Mouse (Mus musculus) cerebellum, adult 8-10 months (tissue): ENCODE data around the gene Ppp1r14b.

Experiments used
- DNase-seq: peaks from one replicate; pipeline ENCODE4 v3.0.0; 2022

Gene Ppp1r14b

GRCm38 (mm10) chr19:6977759-6978638, 3.2 kb downstream of the Ppp1r14b start:
- DNase-seq = no peak

- no peak for DNase-seq
These were observed 3.8 kb downstream of the Ppp1r14b start for GRCm38 (mm10) chr19:6978639-6978974.

- peak; percentile 64 for DNase-seq
These were observed 4.3 kb downstream of the Ppp1r14b start for GRCm38 (mm10) chr19:6979001-6979479.

- peak; percentile 99 for DNase-seq
These were observed 5.0 kb downstream of the Ppp1r14b start for GRCm38 (mm10) chr19:6979486-6980380.

GRCm38 (mm10) chr19:6980381-6981093, 5.8 kb downstream of the Ppp1r14b start, which contains the start of gene Fkbp2:
Gene Fkbp2 (minus strand): TSS chr19:6980501.
- DNase-seq = peak; percentile 99

GRCm38 (mm10) chr19:6981465-6981864, 6.7 kb downstream of the Ppp1r14b start:
- DNase-seq = no peak

GRCm38 (mm10) chr19:6983621-6984020, 8.9 kb downstream of the Ppp1r14b start:
- no peak for DNase-seq

GRCm38 (mm10) chr19:6985300-6985699, 10.5 kb downstream of the Ppp1r14b start:
- peak; percentile 35 for DNase-seq

GRCm38 (mm10) chr19:6985951-6986708, 11.4 kb downstream of the Ppp1r14b start:
- DNase-seq = no peak

GRCm38 (mm10) chr19:6987061-6987903, 12.5 kb downstream of the Ppp1r14b start, which contains the start of gene Vegfb:
Gene Vegfb (minus strand): TSS chr19:6987651.
- peak; percentile 72 for DNase-seq

- no peak for DNase-seq
These were observed 13.1 kb downstream of the Ppp1r14b start for GRCm38 (mm10) chr19:6987904-6988285.

GRCm38 (mm10) chr19:6989251-6989650, 14.5 kb downstream of the Ppp1r14b start:
- DNase-seq = peak; percentile 26

GRCm38 (mm10) chr19:6990712-6991111, 15.9 kb downstream of the Ppp1r14b start:
- DNase-seq = peak; percentile 16

- peak; percentile 25 for DNase-seq
These were observed 16.4 kb downstream of the Ppp1r14b start for GRCm38 (mm10) chr19:6991166-6991565.

GRCm38 (mm10) chr19:6992011-6992858, 17.5 kb downstream of the Ppp1r14b start, which contains the start of gene Dnajc4:
Gene Dnajc4 (minus strand): TSS chr19:6992572.
- peak; percentile 93 for DNase-seq

- DNase-seq = peak; percentile 33
These were observed 18.4 kb downstream of the Ppp1r14b start for GRCm38 (mm10) chr19:6993011-6993770.

GRCm38 (mm10) chr19:6994002-6994401, 19.2 kb downstream of the Ppp1r14b start:
- DNase-seq = no peak

- no peak for DNase-seq
These were observed 19.7 kb downstream of the Ppp1r14b start for GRCm38 (mm10) chr19:6994489-6994888.
